Mouse (Mus musculus): ENCODE data around the gene Gm21708.
"Not testable (repeated sequence)": the region's sequence is repeated elsewhere in the genome, so short reads cannot be mapped to it uniquely, and the experiment has no call there.

Gm21708 gene

GRCm38 (mm10) chrY:3410067-3410466 lies at the start of gene Gm21708, which contains the start of gene Gm21704:
TSS of gene Gm21708 (minus strand) at chrY:3410167.
TSS of gene Gm21704 (minus strand) at chrY:3410167.
- DNase-seq (ENCODE audit: low read depth) = not testable (repeated sequence)
